9 mouse cellular contexts compared by ENCODE assay signal in the genomic region with DNA sequence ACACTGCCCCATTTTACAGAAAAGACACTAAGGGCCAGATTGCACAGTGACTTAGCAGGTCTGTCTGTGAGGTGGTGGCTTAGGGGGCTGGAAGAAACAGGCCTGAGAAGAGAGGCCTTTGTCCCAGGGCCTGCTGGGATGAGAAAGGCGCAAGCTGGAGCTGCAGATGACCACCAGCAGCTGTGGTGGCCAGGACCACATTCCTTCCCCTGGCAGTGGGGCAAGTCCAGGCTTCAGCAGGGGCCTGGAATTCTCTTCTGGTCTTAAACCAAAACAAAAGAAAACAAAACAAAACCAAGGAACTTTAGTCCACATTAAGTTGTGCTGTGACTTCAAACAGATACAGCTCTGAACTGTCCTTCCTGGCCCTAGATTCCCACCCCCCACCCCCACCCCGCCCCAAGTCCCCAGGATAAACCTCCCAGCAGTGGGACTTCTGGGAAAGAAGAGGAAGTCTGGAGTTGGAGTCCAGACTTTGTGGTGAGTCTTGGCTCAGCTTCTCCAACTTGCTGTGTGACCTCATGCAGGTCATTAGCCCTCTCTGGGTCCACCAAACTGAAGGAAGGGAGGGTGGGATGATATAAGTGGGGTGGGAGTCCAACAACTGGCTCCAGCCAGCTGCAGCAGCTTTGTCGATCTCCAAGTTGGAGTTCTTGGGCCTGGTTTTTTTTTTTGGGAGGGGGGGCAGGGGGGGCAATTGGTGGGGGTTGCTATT. TPM values are rescaled to one million over a fixed set of nuclear protein-coding genes. Genes with fewer than 3 reads are reported as not detected.
DNase-seq lines count a peak whose midpoint lies in the region; ATAC-seq and TF ChIP-seq lines count a peak whose summit lies in the region.
"Had no signal": no experiment of that assay in that cellular context is flagged by ENCODE, and none has a peak within 500 bp of the region (broad histone marks: within the 10 kb centered on the region; RNA-seq: fewer than 3 reads in every experiment).

No protein-coding gene starts in this region.

- no peaks in the 10 kb centered on the region for H3K27me3 ChIP-seq in forebrain, postnatal 0 days (ENCODE audit: insufficient read depth, low read length)
- no peaks in the 10 kb centered on the region for H3K27me3 ChIP-seq in kidney, postnatal 0 days (ENCODE audit: insufficient read depth, low read length)
- H3K27me3 ChIP-seq in myocyte (ENCODE audit: control insufficient read depth, insufficient read depth, insufficient read length) = no peaks in the 10 kb centered on the region
- H3K27me3 ChIP-seq: Patski had no signal

- peak overlapping the region; percentile 85 for H3K27ac ChIP-seq in layer of hippocampus, adult 2 months
- peak overlapping the region; percentile 64 for H3K27ac ChIP-seq in forebrain, postnatal 0 days (ENCODE audit: low read depth, low read length)
- H3K27ac ChIP-seq in kidney, postnatal 0 days = peak overlapping the region; percentile 98

- ATAC-seq in forebrain, postnatal 0 days = no peak
- ATAC-seq in kidney, postnatal 0 days (replicated peaks; ENCODE audit: low FRiP score, low read depth) = peak; percentile 40
- ATAC-seq: Patski had no signal

- H3K9me3 ChIP-seq in forebrain, postnatal 0 days (ENCODE audit: low read length) = no peaks in the 10 kb centered on the region
- no peaks in the 10 kb centered on the region for H3K9me3 ChIP-seq in kidney, postnatal 0 days (replicated peaks; ENCODE audit: low read length)

- H3K4me3 ChIP-seq in layer of hippocampus, adult 2 months = no peak overlapping the region
- H3K4me3 ChIP-seq in forebrain, postnatal 0 days (ENCODE audit: low read depth, low read length) = no peak overlapping the region
- H3K4me3 ChIP-seq in kidney, postnatal 0 days (replicated peaks; ENCODE audit: low read depth, low read length) = no peak overlapping the region
- H3K4me3 ChIP-seq in myocyte = peak overlapping the region; percentile 9

- H3K4me1 ChIP-seq in forebrain, postnatal 0 days (ENCODE audit: insufficient read depth) = 0 out of 2 replicates have a peak, but pooled peaks cover 5% of the 10 kb centered on the region
- H3K4me1 ChIP-seq in kidney, postnatal 0 days (replicated peaks; ENCODE audit: insufficient read depth, low read length) = peaks cover 23% of the 10 kb centered on the region

- DNase-seq in layer of hippocampus, adult 2 months (ENCODE audit: low spot score in 2 of 2) = no peak
- DNase-seq in layer of hippocampus, postnatal 10 days (ENCODE audit: low spot score in 2 of 2) = no peak
- no peak for DNase-seq in forebrain, postnatal 0 days
- peak; percentile 76 for DNase-seq in kidney, postnatal 0 days (ENCODE audit: low spot score)
- no peak for DNase-seq in ovary, postnatal 14 days (ENCODE audit: low spot score)
- DNase-seq in urinary bladder, postnatal 10 days (ENCODE audit: low spot score) = no peak
- no peak for DNase-seq in cerebellum, adult 9-11 months

- no peak for TF ChIP-seq CTCF in layer of hippocampus, adult 2 months (conservative IDR thresholded peaks at IDR 0.05)
- no peak for TF ChIP-seq CTCF in forebrain, postnatal 0 days (IDR thresholded peaks at IDR 0.05; ENCODE audit: low read depth)
- TF ChIP-seq CTCF in kidney, postnatal 0 days (IDR thresholded peaks at IDR 0.05; ENCODE audit: low read depth) = no peak

- no peaks in the 10 kb centered on the region for H3K36me3 ChIP-seq in forebrain, postnatal 0 days (ENCODE audit: insufficient read depth)
- H3K36me3 ChIP-seq in kidney, postnatal 0 days (ENCODE audit: insufficient read depth, low read length) = no peaks in the 10 kb centered on the region
- no peaks in the 10 kb centered on the region for H3K36me3 ChIP-seq in myocyte (ENCODE audit: control insufficient read depth, insufficient read depth)

- no peaks in the 10 kb centered on the region for H3K79me2 ChIP-seq in myocyte (ENCODE audit: control insufficient read depth, insufficient read depth)

- WGBS in forebrain, postnatal 0 days = 62% methylated on average over 3 of the region's 3 CpGs
- WGBS in kidney, postnatal 0 days = 47% methylated on average over 3 of the region's 3 CpGs

- no peak overlapping the region for H3K4me2 ChIP-seq in forebrain, postnatal 0 days (ENCODE audit: low read depth)
- H3K4me2 ChIP-seq in kidney, postnatal 0 days (ENCODE audit: low read length) = peak overlapping the region; percentile 40; the same call in 1 of the 2 replicates
- H3K4me2 ChIP-seq in myocyte (ENCODE audit: low read depth) = peak overlapping the region; percentile 68

- H3ac ChIP-seq in myocyte (ENCODE audit: control insufficient read depth, insufficient read length) = no peak overlapping the region

- no peak overlapping the region for H3K9ac ChIP-seq in forebrain, postnatal 0 days
- H3K9ac ChIP-seq in kidney, postnatal 0 days (ENCODE audit: low read depth, low read length) = no peak overlapping the region

- TF ChIP-seq POLR2A in myocyte (IDR thresholded peaks at IDR 0.05; ENCODE audit: insufficient read length, low read depth) = peak; percentile 28

TF ChIP-seq in myocyte, 11 proteins besides CTCF, POLR2A, EP300 and RAD21:
- TF ChIP-seq TCF3 (IDR thresholded peaks at IDR 0.05; ENCODE audit: insufficient read length, low read depth) = peak; percentile 77
- peak; percentile 60 to 97 (median 93) for TF ChIP-seq MYOG (IDR thresholded peaks at IDR 0.05; ENCODE audit: control insufficient read depth in 1 of 3, insufficient read depth in 1 of 3, insufficient read length in 2 of 3, low read depth in 2 of 3)
- peak; percentile 35 for TF ChIP-seq POLR2AphosphoS2 (IDR thresholded peaks at IDR 0.05; ENCODE audit: insufficient read length, low read depth)
- TF ChIP-seq MAX (IDR thresholded peaks at IDR 0.05; ENCODE audit: low read depth) = no peak
- no peak for TF ChIP-seq SRF (IDR thresholded peaks at IDR 0.05; ENCODE audit: control insufficient read depth, insufficient read length, low read depth)
- TF ChIP-seq USF1 (IDR thresholded peaks at IDR 0.05; ENCODE audit: low read depth) = no peak
- TF ChIP-seq E2F4 (IDR thresholded peaks at IDR 0.05; ENCODE audit: insufficient read depth) = no peak
- TF ChIP-seq TCF12 (IDR thresholded peaks at IDR 0.05; ENCODE audit: insufficient read depth, poor library complexity, severe bottlenecking) = peak; percentile 41
- TF ChIP-seq MYOD1 (IDR thresholded peaks at IDR 0.05; ENCODE audit: control insufficient read depth in 1 of 3, insufficient read length in 2 of 3, low read depth in 2 of 3) = peak; percentile 56 to 95 (median 94)
- no peak for TF ChIP-seq REST (IDR thresholded peaks at IDR 0.05; ENCODE audit: insufficient read depth, insufficient read length)
- no peak for TF ChIP-seq CEBPB (IDR thresholded peaks at IDR 0.05; ENCODE audit: insufficient read depth, poor library complexity, severe bottlenecking)
TF ChIP-seq in myocyte: peak in this region for 5.

RNA-seq across cellular contexts. Expression of a gene that starts 13.4 kb away (rescaled TPM):
- total RNA-seq in layer of hippocampus, adult 2 months (2021) = 10 to 100 TPM; 32.0 to 33.1 TPM
- 10 to 100 TPM; 42.3 to 42.7 TPM for total RNA-seq in layer of hippocampus, postnatal 10 days (2021)
- 8.1 and 11.3 TPM in 2 replicates for total RNA-seq in forebrain, postnatal 0 days (2014; rRNA removed)
- 15.7 and 24.1 TPM in 2 replicates for polyA plus RNA-seq in forebrain, postnatal 0 days (2015; fragmentation: Nextera tagmentation; extraction: Ambion mirVana)
- polyA plus RNA-seq in kidney, postnatal 0 days (2015; fragmentation: Nextera tagmentation; extraction: Ambion mirVana) = 98.8 and 113 TPM in 2 replicates
- 62.0 TPM for polyA plus RNA-seq in myocyte (2012; fragmentation: generic; extraction: Trizol)
